Mouse (Mus musculus): ENCODE data around the gene Saa3.
A peak's percentile ranks its signal among the peaks of the same experiment; 100 is the strongest.
"Not testable (repeated sequence)": the region's sequence is repeated elsewhere in the genome, so short reads cannot be mapped to it uniquely, and the experiment has no call there.

The Saa3 gene

GRCm38 (mm10) chr7:46715600-46715999, at the start of gene Saa3:
TSS of gene Saa3 (minus strand) at chr7:46715700.
- DNase-seq (ENCODE audit: low read depth): no peak

- no peak for DNase-seq (ENCODE audit: low read depth)
Observed at GRCm38 (mm10) chr7:46764672-46765071, 49.2 kb upstream of the Saa3 start.

- DNase-seq (ENCODE audit: low read depth): no peak
Observed at GRCm38 (mm10) chr7:46762601-46763000, 47.1 kb upstream of the Saa3 start.

GRCm38 (mm10) chr7:46761049-46761795, 45.7 kb upstream of the Saa3 start:
- no peak for DNase-seq (ENCODE audit: low read depth)

- no peak for DNase-seq (ENCODE audit: low read depth)
Observed at GRCm38 (mm10) chr7:46751490-46751889, 36.0 kb upstream of the Saa3 start, which contains the start of gene Saa2. TSS of gene Saa2 (plus strand) at chr7:46751790.

- DNase-seq (ENCODE audit: low read depth): no peak
Observed at GRCm38 (mm10) chr7:46748459-46748858, 33.0 kb upstream of the Saa3 start.

GRCm38 (mm10) chr7:46746381-46746780, 30.9 kb upstream of the Saa3 start:
- no peak for DNase-seq (ENCODE audit: low read depth)

- DNase-seq (ENCODE audit: low read depth): no peak
Observed at GRCm38 (mm10) chr7:46745816-46746215, 30.3 kb upstream of the Saa3 start.

- DNase-seq (ENCODE audit: low read depth): not testable (repeated sequence)
Observed at GRCm38 (mm10) chr7:46742880-46743279, 27.4 kb upstream of the Saa3 start, which contains the start of gene Saa1. TSS of gene Saa1 (minus strand) at chr7:46742980.

GRCm38 (mm10) chr7:46740041-46740440, 24.5 kb upstream of the Saa3 start:
- not testable (repeated sequence) for DNase-seq (ENCODE audit: low read depth)

- no peak for DNase-seq (ENCODE audit: low read depth)
Observed at GRCm38 (mm10) chr7:46738561-46739460, 23.3 kb upstream of the Saa3 start.

GRCm38 (mm10) chr7:46734983-46735382, 19.5 kb upstream of the Saa3 start:
- DNase-seq (ENCODE audit: low read depth): no peak

GRCm38 (mm10) chr7:46732458-46732857, 17.0 kb upstream of the Saa3 start, which contains the start of gene Saa4:
TSS of gene Saa4 (minus strand) at chr7:46732603.
- no peak for DNase-seq (ENCODE audit: low read depth)

GRCm38 (mm10) chr7:46727584-46727983, 12.1 kb upstream of the Saa3 start:
- DNase-seq (ENCODE audit: low read depth): no peak

- DNase-seq (ENCODE audit: low read depth): no peak
Observed at GRCm38 (mm10) chr7:46724396-46724795, 8.9 kb upstream of the Saa3 start.

GRCm38 (mm10) chr7:46723849-46724248, 8.3 kb upstream of the Saa3 start:
- no peak for DNase-seq (ENCODE audit: low read depth)

GRCm38 (mm10) chr7:46723354-46723753, 7.9 kb upstream of the Saa3 start:
- DNase-seq (ENCODE audit: low read depth): no peak

GRCm38 (mm10) chr7:46720460-46720859, 5.0 kb upstream of the Saa3 start:
- DNase-seq (ENCODE audit: low read depth): no peak

- DNase-seq (ENCODE audit: low read depth): peak; percentile 32
Observed at GRCm38 (mm10) chr7:46719526-46719925, 4.0 kb upstream of the Saa3 start.

- DNase-seq (ENCODE audit: low read depth): no peak
Observed at GRCm38 (mm10) chr7:46718591-46719270, 3.2 kb upstream of the Saa3 start.

GRCm38 (mm10) chr7:46716897-46717296, 1.4 kb upstream of the Saa3 start:
- peak; percentile 46 for DNase-seq (ENCODE audit: low read depth)

GRCm38 (mm10) chr7:46714518-46714917, 982 bp downstream of the Saa3 start:
- DNase-seq (ENCODE audit: low read depth): no peak
